Comparison of ENCODE assay signal across 10 mouse cellular contexts in the genomic region with DNA sequence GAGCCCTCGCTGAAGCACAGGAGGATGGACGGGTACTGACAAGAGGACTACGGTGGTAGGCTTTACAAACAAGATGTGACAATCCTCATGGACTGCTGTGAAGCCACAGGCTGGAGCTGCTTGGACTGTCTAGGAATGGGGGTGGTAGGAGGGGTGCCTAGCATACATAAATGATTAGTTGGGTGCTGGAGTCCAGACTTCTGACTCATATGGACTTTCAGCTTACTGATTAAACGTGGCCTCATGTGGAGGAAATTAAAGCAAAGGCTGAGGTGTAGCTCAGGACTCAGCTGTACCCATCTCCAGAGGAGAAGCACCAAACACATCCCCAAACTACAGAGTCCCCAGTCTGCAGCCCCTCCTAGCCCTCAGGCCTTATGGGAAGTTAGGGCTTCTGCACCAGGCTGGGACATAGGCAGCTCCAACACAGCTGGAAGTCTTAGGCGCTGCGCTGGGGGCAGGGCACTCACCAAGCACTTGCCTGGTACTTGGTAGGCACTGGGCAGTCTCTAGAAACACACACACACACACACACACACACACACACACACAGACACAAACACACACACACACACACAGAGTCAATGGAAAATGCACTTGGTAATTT. TPM values are rescaled to one million over a fixed set of nuclear protein-coding genes. Genes with fewer than 3 reads are reported as not detected.
A peak's percentile ranks its signal among the peaks of the same experiment; 100 is the strongest.
DNase-seq lines count a peak whose midpoint lies in the region; ATAC-seq lines count a peak whose summit lies in the region.
"Had no signal": no experiment of that assay in that cellular context is flagged by ENCODE, and none has a peak within 500 bp of the region (broad histone marks: within the 10 kb centered on the region; RNA-seq: fewer than 3 reads in every experiment).

No protein-coding gene starts in this region.

- H3K27ac ChIP-seq in liver, embryonic 12.5 days: peak overlapping the region; percentile 42; the same call in 1 of the 2 replicates
- peak overlapping the region; percentile 70 for H3K27ac ChIP-seq in intestine, embryonic 15.5 days
- peak overlapping the region; percentile 98 for H3K27ac ChIP-seq in macrophage
- H3K27ac ChIP-seq: hindbrain, embryonic 15.5 days had no signal

- H3K79me2 ChIP-seq in macrophage (ENCODE audit: inconsistent target): peaks cover 91% of the 10 kb centered on the region

- WGBS in liver, embryonic 12.5 days (ENCODE audit: insufficient replicate concordance): 72% methylated on average over 6 of the region's 6 CpGs
- WGBS in intestine, embryonic 15.5 days: 66% methylated on average over 6 of the region's 6 CpGs
- 59% methylated on average over 6 of the region's 6 CpGs for WGBS in macrophage (ENCODE audit: missing documents)

- H3K4me1 ChIP-seq in liver, embryonic 12.5 days: peaks cover 79% of the 10 kb centered on the region
- peaks cover 36% of the 10 kb centered on the region for H3K4me1 ChIP-seq in intestine, embryonic 15.5 days (replicated peaks)

- no peaks in the 10 kb centered on the region for H3K9me3 ChIP-seq in liver, embryonic 12.5 days (replicated peaks)
- H3K9me3 ChIP-seq in intestine, embryonic 15.5 days: no peaks in the 10 kb centered on the region
- H3K9me3 ChIP-seq: hindbrain, embryonic 15.5 days had no signal

- ATAC-seq in liver, embryonic 12.5 days: no peak
- peak; percentile 52 for ATAC-seq in intestine, embryonic 15.5 days

- peak overlapping the region; percentile 18; the same call in 1 of the 2 replicates for H3K4me2 ChIP-seq in liver, embryonic 12.5 days
- H3K4me2 ChIP-seq in intestine, embryonic 15.5 days (replicated peaks): peak overlapping the region; percentile 37
- H3K4me2 ChIP-seq: hindbrain, embryonic 15.5 days had no signal

- H3K36me3 ChIP-seq in liver, embryonic 12.5 days: peaks cover 70% of the 10 kb centered on the region
- peaks cover 12% of the 10 kb centered on the region; the same call in 1 of the 2 replicates for H3K36me3 ChIP-seq in intestine, embryonic 15.5 days
- no peaks in the 10 kb centered on the region; the same call in 1 of the 2 replicates for H3K36me3 ChIP-seq in macrophage (ENCODE audit: inconsistent target)

- no peak overlapping the region for H3K4me3 ChIP-seq in liver, embryonic 12.5 days
- H3K4me3 ChIP-seq in intestine, embryonic 15.5 days (replicated peaks): no peak overlapping the region
- H3K4me3 ChIP-seq in macrophage (ENCODE audit: inconsistent target): peak overlapping the region; percentile 4; the same call in 1 of the 2 replicates
- H3K4me3 ChIP-seq: hindbrain, embryonic 15.5 days had no signal

- peak overlapping the region; percentile 37 for H3K9ac ChIP-seq in liver, embryonic 12.5 days
- no peak overlapping the region for H3K9ac ChIP-seq in intestine, embryonic 15.5 days
- H3K9ac ChIP-seq: hindbrain, embryonic 15.5 days had no signal

- DNase-seq in cerebellum, adult 18-20 months: peak; percentile 16 to 21
- DNase-seq in cerebellum, postnatal 10 days: no peak
- DNase-seq in liver: no peak
- DNase-seq in embryo, embryonic 9.5 days (ENCODE audit: extremely low spot score): no peak
- DNase-seq in adrenal gland, adult 18-20 months (ENCODE audit: low spot score in 2 of 2): no peak

- H3K27me3 ChIP-seq in liver, embryonic 12.5 days (replicated peaks): no peaks in the 10 kb centered on the region
- no peaks in the 10 kb centered on the region for H3K27me3 ChIP-seq in intestine, embryonic 15.5 days (replicated peaks)
- H3K27me3 ChIP-seq: hindbrain, embryonic 15.5 days had no signal

RNA-seq across cellular contexts. Expression of a gene that starts 4.2 kb away (rescaled TPM):
- polyA plus RNA-seq in liver, embryonic 12.5 days (2016; fragmentation: Nextera tagmentation; extraction: Ambion mirVana): 66.4 and 67.9 TPM in 2 replicates
- 124 TPM in 2 replicates for polyA plus RNA-seq in intestine, embryonic 15.5 days (2015; fragmentation: Nextera tagmentation; extraction: Ambion mirVana)
- total RNA-seq in macrophage (2018; cell fraction: chromatin; rRNA removed): 100 to 1,000 TPM in 25 of 26 experiments, 10 to 100 TPM in 1; 94.5 to 340 (median 169) TPM
- total RNA-seq in macrophage (2018; cell fraction: cytosol; rRNA removed): 10 to 100 TPM; 31.1 to 80.6 (median 57.8) TPM
- total RNA-seq in macrophage (2018; cell fraction: nucleus; rRNA removed): 100 to 1,000 TPM in 14 of 26 experiments, 10 to 100 TPM in 12; 48.9 to 325 (median 105) TPM
- 33.5 to 87.9 TPM (median 87.4 TPM) in 3 replicates for polyA plus RNA-seq in macrophage (2018)
- total RNA-seq in adrenal gland, adult 18-20 months (2021): 10 to 100 TPM; 38.3 to 39.0 TPM

RNA-seq across cellular contexts. Expression of a gene that starts 8.0 kb away (rescaled TPM):
- polyA plus RNA-seq in liver, embryonic 12.5 days (2016; fragmentation: Nextera tagmentation; extraction: Ambion mirVana): 34.3 and 37.6 TPM in 2 replicates
- polyA plus RNA-seq in intestine, embryonic 15.5 days (2015; fragmentation: Nextera tagmentation; extraction: Ambion mirVana): 21.4 and 22.4 TPM in 2 replicates
- 10 to 100 TPM in 3 of 26 experiments, 1 to 10 TPM in 23; 1.3 to 12.4 (median 5.2) TPM for total RNA-seq in macrophage (2018; cell fraction: chromatin; rRNA removed)
- 1 to 10 TPM; 1.3 to 6.7 (median 3.3) TPM for total RNA-seq in macrophage (2018; cell fraction: cytosol; rRNA removed)
- total RNA-seq in macrophage (2018; cell fraction: nucleus; rRNA removed): 10 to 100 TPM in 2 of 26 experiments, 1 to 10 TPM in 24; 1.6 to 28.4 (median 4.3) TPM
- polyA plus RNA-seq in macrophage (2018): 2.5 to 17.1 TPM (median 6.2 TPM) in 3 replicates
- 1 to 10 TPM; 2.1 to 2.3 TPM for total RNA-seq in adrenal gland, adult 18-20 months (2021)

RNA-seq across cellular contexts. Expression of a gene that starts 26.7 kb away (rescaled TPM):
- 27.4 and 29.1 TPM in 2 replicates for polyA plus RNA-seq in liver, embryonic 12.5 days (2016; fragmentation: Nextera tagmentation; extraction: Ambion mirVana)
- 86.3 and 95.3 TPM in 2 replicates for polyA plus RNA-seq in intestine, embryonic 15.5 days (2015; fragmentation: Nextera tagmentation; extraction: Ambion mirVana)
- 100 to 1,000 TPM in 3 of 26 experiments, 10 to 100 TPM in 23; 29.5 to 116 (median 76.4) TPM for total RNA-seq in macrophage (2018; cell fraction: chromatin; rRNA removed)
- 10 to 100 TPM; 30.0 to 50.6 (median 39.5) TPM for total RNA-seq in macrophage (2018; cell fraction: cytosol; rRNA removed)
- 10 to 100 TPM; 26.4 to 93.3 (median 45.4) TPM for total RNA-seq in macrophage (2018; cell fraction: nucleus; rRNA removed)
- 31.2 to 42.2 TPM (median 38.7 TPM) in 3 replicates for polyA plus RNA-seq in macrophage (2018)
- total RNA-seq in adrenal gland, adult 18-20 months (2021): 10 to 100 TPM; 68.1 to 97.5 TPM

RNA-seq across cellular contexts. Expression of a gene that starts 26.8 kb away (rescaled TPM):
- 1.8 and 2.1 TPM in 2 replicates for polyA plus RNA-seq in liver, embryonic 12.5 days (2016; fragmentation: Nextera tagmentation; extraction: Ambion mirVana)
- 40.3 and 45.8 TPM in 2 replicates for polyA plus RNA-seq in intestine, embryonic 15.5 days (2015; fragmentation: Nextera tagmentation; extraction: Ambion mirVana)
- 1 to 10 TPM; 1.1 to 4.3 (median 1.8) TPM for total RNA-seq in macrophage (2018; cell fraction: chromatin; rRNA removed)
- total RNA-seq in macrophage (2018; cell fraction: cytosol; rRNA removed): under 1 TPM in 23 of 26 experiments, not detected in 3; 0.07 to 0.38 (median 0.18) TPM
- total RNA-seq in macrophage (2018; cell fraction: nucleus; rRNA removed): 1 to 10 TPM in 20 of 26 experiments, under 1 TPM in 6; 0.33 to 3.4 (median 1.4) TPM
- 0.22 to 0.28 TPM in 2 of 3 replicates, not detected in the other for polyA plus RNA-seq in macrophage (2018)
- 1 to 10 TPM; 5.1 to 5.4 TPM for total RNA-seq in adrenal gland, adult 18-20 months (2021)
- total RNA-seq: megakaryocyte-erythroid progenitor cell, adult 5-6 weeks had no signal

RNA-seq across cellular contexts. Expression of a gene that starts 42.6 kb away (rescaled TPM):
- polyA plus RNA-seq in liver, embryonic 12.5 days (2016; fragmentation: Nextera tagmentation; extraction: Ambion mirVana): 15.8 and 17.9 TPM in 2 replicates
- polyA plus RNA-seq in intestine, embryonic 15.5 days (2015; fragmentation: Nextera tagmentation; extraction: Ambion mirVana): 29.9 and 35.1 TPM in 2 replicates
- 10 to 100 TPM; 24.4 to 88.3 (median 51.3) TPM for total RNA-seq in macrophage (2018; cell fraction: chromatin; rRNA removed)
- 10 to 100 TPM; 25.7 to 48.8 (median 31.2) TPM for total RNA-seq in macrophage (2018; cell fraction: cytosol; rRNA removed)
- total RNA-seq in macrophage (2018; cell fraction: nucleus; rRNA removed): 10 to 100 TPM; 17.0 to 58.2 (median 27.0) TPM
- 28.9 to 74.4 TPM (median 41.1 TPM) in 3 replicates for polyA plus RNA-seq in macrophage (2018)
- total RNA-seq in adrenal gland, adult 18-20 months (2021): 10 to 100 TPM; 63.6 to 77.6 TPM

Comparison
In these comparisons a context has a peak if more than half of its experiments do, and no peak if none do; other contexts are left out.
1. DNase-seq: peak in cerebellum, adult 18-20 months (2 of 2); none in cerebellum, postnatal 10 days (0 of 2), liver (single experiment), embryo, embryonic 9.5 days (single experiment) and adrenal gland, adult 18-20 months (0 of 2).
2. H3K27ac ChIP-seq: peak in every context shown above with its lines; median percentile 98 in macrophage; 70 in intestine, embryonic 15.5 days; 42 in liver, embryonic 12.5 days.